Mouse (Mus musculus): ENCODE results near the gene Cdh23. TPM values are rescaled to one million over a fixed set of nuclear protein-coding genes. Genes with fewer than 3 reads are reported as not detected.

The Cdh23 gene
- total and polyA plus RNA-seq, 3 experiments = 4.7 to 7.7 (median 7.0) TPM

GRCm38 (mm10) chr10:60689396-60689795 is 6.9 kb downstream of the Cdh23 start:
- no peaks in the 10 kb centered on the region for H3K4me1 ChIP-seq (ENCODE audit: control insufficient read depth, insufficient read depth, low read length)
- H3K79me2 ChIP-seq (replicated peaks; ENCODE audit: control insufficient read depth, insufficient read depth, low read length) = no peaks in the 10 kb centered on the region
- WGBS = 71% methylated on average over 4 of the region's 4 CpGs
- no peak overlapping the region for H3K9ac ChIP-seq (ENCODE audit: low read depth, low read length)
- intact Hi-C loops (cut with DNase I) = loop anchor here (5.0 kb wide), 2 partner anchors 57 to 72 kb away; no protein-coding TSS in a partner anchor
- TF ChIP-seq EP300 (IDR thresholded peaks at IDR 0.05; ENCODE audit: insufficient read depth, low read depth, low read length) = no peak
- no peak for TF ChIP-seq CTCF (IDR thresholded peaks at IDR 0.05)
- TF ChIP-seq POLR2A (IDR thresholded peaks at IDR 0.05; ENCODE audit: insufficient read depth, low read depth, low read length) = no peak
- no peak for DNase-seq
- H3K4me3 ChIP-seq = no peak overlapping the region
- no peak overlapping the region for H3K27ac ChIP-seq
- H3K36me3 ChIP-seq (ENCODE audit: control insufficient read depth, insufficient read depth, low read length) = no peaks in the 10 kb centered on the region
- peaks cover 10% of the 10 kb centered on the region; the same call in 1 of the 2 replicates for H3K27me3 ChIP-seq (ENCODE audit: control insufficient read depth, insufficient read depth, low read length)

- Histone ChIP-seq H3K9ac (ENCODE audit: low read depth, low read length) (peak overlapping the region; percentile 71), H3K4me1 (ENCODE audit: control insufficient read depth, insufficient read depth, low read length) (no peaks in the 10 kb centered on the region), H3K27me3 (ENCODE audit: control insufficient read depth, insufficient read depth, low read length) (peaks cover 10% of the 10 kb centered on the region; the same call in 1 of the 2 replicates), H3K27ac (peak overlapping the region; percentile 87), H3K36me3 (ENCODE audit: control insufficient read depth, insufficient read depth, low read length) (no peaks in the 10 kb centered on the region), H3K4me3 (peak overlapping the region; percentile 71), H3K79me2 (replicated peaks; ENCODE audit: control insufficient read depth, insufficient read depth, low read length) (no peaks in the 10 kb centered on the region)
- intact Hi-C loops (cut with DNase I) = loop anchor here (1.0 to 5.0 kb wide), 3 partner anchors 55 to 156 kb away; no protein-coding TSS in a partner anchor
- TF ChIP-seq EP300 (IDR thresholded peaks at IDR 0.05; ENCODE audit: insufficient read depth, low read depth, low read length) = 0 out of 2 replicates have a peak, but pooled peaks have one; percentile 23
- no peak for TF ChIP-seq POLR2A (IDR thresholded peaks at IDR 0.05; ENCODE audit: insufficient read depth, low read depth, low read length)
- peak; percentile 89 for TF ChIP-seq CTCF (IDR thresholded peaks at IDR 0.05)
- WGBS = under 1% methylated on average over 76 of the region's 76 CpGs
- peak; percentile 78 to 84 for DNase-seq
Measured at GRCm38 (mm10) chr10:60687011-60687776, 9.1 kb downstream of the Cdh23 start.

GRCm38 (mm10) chr10:60686641-60686975 is 9.7 kb downstream of the Cdh23 start:
- Histone ChIP-seq H3K4me1 (ENCODE audit: control insufficient read depth, insufficient read depth, low read length) (no peaks in the 10 kb centered on the region), H3K27me3 (ENCODE audit: control insufficient read depth, insufficient read depth, low read length) (peaks cover 10% of the 10 kb centered on the region; the same call in 1 of the 2 replicates), H3K27ac (peak overlapping the region; percentile 87; the same call in 1 of the 2 replicates), H3K4me3 (peak overlapping the region; percentile 71), H3K79me2 (replicated peaks; ENCODE audit: control insufficient read depth, insufficient read depth, low read length) (no peaks in the 10 kb centered on the region), H3K36me3 (ENCODE audit: control insufficient read depth, insufficient read depth, low read length) (no peaks in the 10 kb centered on the region), H3K9ac (ENCODE audit: low read depth, low read length) (peak overlapping the region; percentile 71)
- peak; percentile 18 to 42 for DNase-seq
- intact Hi-C loops (cut with DNase I) = loop anchor here (5.0 kb wide), 2 partner anchors 54 to 69 kb away; no protein-coding TSS in a partner anchor
- under 1% methylated on average over 37 of the region's 37 CpGs for WGBS
- TF ChIP-seq EP300 (IDR thresholded peaks at IDR 0.05; ENCODE audit: insufficient read depth, low read depth, low read length) = no peak

- no peak for DNase-seq
- Histone ChIP-seq H3K4me3 (peak overlapping the region; percentile 71), H3K27me3 (ENCODE audit: control insufficient read depth, insufficient read depth, low read length) (peaks cover 10% of the 10 kb centered on the region; the same call in 1 of the 2 replicates), H3K9ac (ENCODE audit: low read depth, low read length) (peak overlapping the region; percentile 71), H3K27ac (no peak overlapping the region), H3K79me2 (replicated peaks; ENCODE audit: control insufficient read depth, insufficient read depth, low read length) (no peaks in the 10 kb centered on the region), H3K4me1 (ENCODE audit: control insufficient read depth, insufficient read depth, low read length) (no peaks in the 10 kb centered on the region), H3K36me3 (ENCODE audit: control insufficient read depth, insufficient read depth, low read length) (no peaks in the 10 kb centered on the region)
- WGBS = 7% methylated on average over 50 of the region's 50 CpGs
- TF ChIP-seq EP300 (IDR thresholded peaks at IDR 0.05; ENCODE audit: insufficient read depth, low read depth, low read length) (no peak), POLR2A (IDR thresholded peaks at IDR 0.05; ENCODE audit: insufficient read depth, low read depth, low read length) (no peak), CTCF (IDR thresholded peaks at IDR 0.05) (no peak)
- intact Hi-C loops (cut with DNase I) = loop anchor here (5.0 kb wide), 2 partner anchors 54 to 69 kb away; no protein-coding TSS in a partner anchor
Measured at GRCm38 (mm10) chr10:60685764-60686640, 10.3 kb downstream of the Cdh23 start.

GRCm38 (mm10) chr10:60678926-60679325 is 17.4 kb downstream of the Cdh23 start:
- no peak overlapping the region for H3K27ac ChIP-seq
- 85% methylated on average over 3 of the region's 3 CpGs for WGBS
- H3K27me3 ChIP-seq (ENCODE audit: control insufficient read depth, insufficient read depth, low read length) = no peaks in the 10 kb centered on the region
- TF ChIP-seq POLR2A (IDR thresholded peaks at IDR 0.05; ENCODE audit: insufficient read depth, low read depth, low read length) (no peak), CTCF (IDR thresholded peaks at IDR 0.05) (no peak), EP300 (IDR thresholded peaks at IDR 0.05; ENCODE audit: insufficient read depth, low read depth, low read length) (no peak)
- H3K79me2 ChIP-seq (replicated peaks; ENCODE audit: control insufficient read depth, insufficient read depth, low read length) = 0 out of 2 replicates have a peak, but pooled peaks cover 2% of the 10 kb centered on the region
- H3K4me3 ChIP-seq = no peak overlapping the region
- H3K4me1 ChIP-seq (ENCODE audit: control insufficient read depth, insufficient read depth, low read length) = no peaks in the 10 kb centered on the region
- intact Hi-C loops (cut with DNase I) = no loop called here
- no peak overlapping the region for H3K9ac ChIP-seq (ENCODE audit: low read depth, low read length)
- no peaks in the 10 kb centered on the region for H3K36me3 ChIP-seq (ENCODE audit: control insufficient read depth, insufficient read depth, low read length)
- DNase-seq = no peak

Measured in heart, adult 2 months (tissue).